Mouse (Mus musculus): ENCODE measurements at regions not wholly inside any gene's neighbourhood (a gene's known extent, or its start where the extent isn't known, plus 50 kb on each side); places are given as distances from the start of the nearest gene placed in this dataset.

- no peaks in the 10 kb centered on the region for H3K36me3 ChIP-seq (ENCODE audit: control insufficient read depth, insufficient read depth, low read length, poor library complexity, severe bottlenecking)
- H3K4me1 ChIP-seq (ENCODE audit: control insufficient read depth in 2 of 2, insufficient read depth in 2 of 2, low read length in 2 of 2, poor library complexity in 1 of 2): peaks cover 2 to 3% of the 10 kb centered on the region in 2 experiments; a peak in 1 of 4 replicates
- no peak overlapping the region for H3K27ac ChIP-seq (ENCODE audit: insufficient read depth, low read depth, low read length, poor library complexity, severe bottlenecking)
- no peaks in the 10 kb centered on the region for H3K9me3 ChIP-seq (ENCODE audit: control insufficient read depth, insufficient read depth, low read depth, low read length)
- in situ Hi-C loops (cut with MboI; ENCODE audit: low sequenced_read_pairs in 2 of 2, unreplicated experiment in 2 of 2): no loop called here
- no peak for DNase-seq (ENCODE audit: low read depth, low spot score)
- no peak overlapping the region for H3K9ac ChIP-seq (ENCODE audit: insufficient read depth, low read depth, low read length, poor library complexity, severe bottlenecking)
- no peak for TF ChIP-seq CHD2 (IDR thresholded peaks at IDR 0.05; ENCODE audit: low read depth, low read length)
- no peak for TF ChIP-seq MAFK (IDR thresholded peaks at IDR 0.05; ENCODE audit: insufficient read depth, low read depth, low read length)
- no peak for TF ChIP-seq ZC3H11A (IDR thresholded peaks at IDR 0.05; ENCODE audit: borderline replicate concordance, low read depth, low read length)
- no peak for TF ChIP-seq ZNF384 (IDR thresholded peaks at IDR 0.05; ENCODE audit: low read depth, low read length)
- TF ChIP-seq HCFC1 (IDR thresholded peaks at IDR 0.05; ENCODE audit: borderline replicate concordance, insufficient read depth, low read length): no peak
- H3K4me3 ChIP-seq (ENCODE audit: insufficient read depth in 1 of 2, low read depth in 1 of 2, low read length in 2 of 2, poor library complexity in 1 of 2, severe bottlenecking in 1 of 2): no peak overlapping the region
Observed at GRCm38 (mm10) chr1:64341596-64341995, 190.8 kb upstream of the Creb1 start.

- Histone ChIP-seq H3K4me3 (ENCODE audit: insufficient read depth in 1 of 2, low read depth in 1 of 2, low read length in 2 of 2, poor library complexity in 1 of 2, severe bottlenecking in 1 of 2) (no peak overlapping the region), H3K27ac (ENCODE audit: insufficient read depth, low read depth, low read length, poor library complexity, severe bottlenecking) (no peak overlapping the region), H3K9ac (ENCODE audit: insufficient read depth, low read depth, low read length, poor library complexity, severe bottlenecking) (no peak overlapping the region), H3K4me1 (ENCODE audit: control insufficient read depth in 2 of 2, insufficient read depth in 2 of 2, low read length in 2 of 2, poor library complexity in 1 of 2) (peaks cover 2 to 3% of the 10 kb centered on the region in 2 experiments; a peak in 1 of 4 replicates), H3K36me3 (ENCODE audit: control insufficient read depth, insufficient read depth, low read length, poor library complexity, severe bottlenecking) (no peaks in the 10 kb centered on the region), H3K9me3 (ENCODE audit: control insufficient read depth, insufficient read depth, low read depth, low read length) (no peaks in the 10 kb centered on the region)
- peak; percentile 22 for DNase-seq (ENCODE audit: low read depth, low spot score)
- in situ Hi-C loops (cut with MboI; ENCODE audit: low sequenced_read_pairs in 2 of 2, unreplicated experiment in 2 of 2): no loop called here
- TF ChIP-seq ZC3H11A (IDR thresholded peaks at IDR 0.05; ENCODE audit: borderline replicate concordance, low read depth, low read length) (no peak), MAFK (IDR thresholded peaks at IDR 0.05; ENCODE audit: insufficient read depth, low read depth, low read length) (no peak), CHD2 (IDR thresholded peaks at IDR 0.05; ENCODE audit: low read depth, low read length) (no peak), HCFC1 (IDR thresholded peaks at IDR 0.05; ENCODE audit: borderline replicate concordance, insufficient read depth, low read length) (no peak), ZNF384 (IDR thresholded peaks at IDR 0.05; ENCODE audit: low read depth, low read length) (no peak)
Observed at GRCm38 (mm10) chr1:64338575-64338961, 193.9 kb upstream of the Creb1 start.

- in situ Hi-C loops (cut with MboI; ENCODE audit: low sequenced_read_pairs in 2 of 2, unreplicated experiment in 2 of 2): no loop called here
- H3K4me3 ChIP-seq (ENCODE audit: insufficient read depth in 1 of 2, low read depth in 1 of 2, low read length in 2 of 2, poor library complexity in 1 of 2, severe bottlenecking in 1 of 2): no peak overlapping the region
- no peaks in the 10 kb centered on the region for H3K36me3 ChIP-seq (ENCODE audit: control insufficient read depth, insufficient read depth, low read length, poor library complexity, severe bottlenecking)
- peaks cover 2 to 3% of the 10 kb centered on the region in 2 experiments; a peak in 1 of 4 replicates for H3K4me1 ChIP-seq (ENCODE audit: control insufficient read depth in 2 of 2, insufficient read depth in 2 of 2, low read length in 2 of 2, poor library complexity in 1 of 2)
- H3K27ac ChIP-seq (ENCODE audit: insufficient read depth, low read depth, low read length, poor library complexity, severe bottlenecking): no peak overlapping the region
- no peaks in the 10 kb centered on the region for H3K9me3 ChIP-seq (ENCODE audit: control insufficient read depth, insufficient read depth, low read depth, low read length)
- TF ChIP-seq ZC3H11A (IDR thresholded peaks at IDR 0.05; ENCODE audit: borderline replicate concordance, low read depth, low read length) (no peak), MAFK (IDR thresholded peaks at IDR 0.05; ENCODE audit: insufficient read depth, low read depth, low read length) (no peak), HCFC1 (IDR thresholded peaks at IDR 0.05; ENCODE audit: borderline replicate concordance, insufficient read depth, low read length) (no peak), CHD2 (IDR thresholded peaks at IDR 0.05; ENCODE audit: low read depth, low read length) (no peak)
- H3K9ac ChIP-seq (ENCODE audit: insufficient read depth, low read depth, low read length, poor library complexity, severe bottlenecking): no peak overlapping the region
- no peak for DNase-seq (ENCODE audit: low read depth, low spot score)
Observed at GRCm38 (mm10) chr1:64337619-64338574, 194.5 kb upstream of the Creb1 start.

GRCm38 (mm10) chr1:64331566-64331965, 200.9 kb upstream of the Creb1 start:
- Histone ChIP-seq H3K36me3 (ENCODE audit: control insufficient read depth, insufficient read depth, low read length, poor library complexity, severe bottlenecking) (no peaks in the 10 kb centered on the region), H3K9ac (ENCODE audit: insufficient read depth, low read depth, low read length, poor library complexity, severe bottlenecking) (no peak overlapping the region), H3K27ac (ENCODE audit: insufficient read depth, low read depth, low read length, poor library complexity, severe bottlenecking) (no peak overlapping the region), H3K4me1 (ENCODE audit: control insufficient read depth in 2 of 2, insufficient read depth in 2 of 2, low read length in 2 of 2, poor library complexity in 1 of 2) (no peaks in the 10 kb centered on the region), H3K9me3 (ENCODE audit: control insufficient read depth, insufficient read depth, low read depth, low read length) (no peaks in the 10 kb centered on the region), H3K4me3 (ENCODE audit: insufficient read depth in 1 of 2, low read depth in 1 of 2, low read length in 2 of 2, poor library complexity in 1 of 2, severe bottlenecking in 1 of 2) (no peak overlapping the region)
- TF ChIP-seq HCFC1 (IDR thresholded peaks at IDR 0.05; ENCODE audit: borderline replicate concordance, insufficient read depth, low read length) (no peak), CHD2 (IDR thresholded peaks at IDR 0.05; ENCODE audit: low read depth, low read length) (no peak), MAFK (IDR thresholded peaks at IDR 0.05; ENCODE audit: insufficient read depth, low read depth, low read length) (no peak)
- in situ Hi-C loops (cut with MboI; ENCODE audit: low sequenced_read_pairs in 2 of 2, unreplicated experiment in 2 of 2): no loop called here
- no peak for DNase-seq (ENCODE audit: low read depth, low spot score)
